Mouse (Mus musculus): ENCODE measurements at regions not wholly inside any gene's neighbourhood (a gene's known extent, or its start where the extent isn't known, plus 50 kb on each side); places are given as distances from the start of the nearest gene placed in this dataset.

- no peak for DNase-seq (ENCODE audit: low spot score in 2 of 2)
Observed at GRCm38 (mm10) chr6:120614526-120614925, 51.6 kb upstream of the Cecr2 start.

- no peak for DNase-seq (ENCODE audit: low spot score in 2 of 2)
Observed at GRCm38 (mm10) chr6:120612346-120612745, 53.8 kb upstream of the Cecr2 start.

- DNase-seq (ENCODE audit: low spot score in 2 of 2), result no peak
Observed at GRCm38 (mm10) chr6:120609858-120610257, 56.3 kb upstream of the Cecr2 start.

GRCm38 (mm10) chr6:120605471-120605870 is 60.7 kb upstream of the Cecr2 start:
- DNase-seq (ENCODE audit: low spot score in 2 of 2), result no peak

GRCm38 (mm10) chr6:120604020-120604958 is 61.9 kb upstream of the Cecr2 start:
- no peak for DNase-seq (ENCODE audit: low spot score in 2 of 2)

GRCm38 (mm10) chr6:120603454-120603853 is 62.7 kb upstream of the Cecr2 start:
- DNase-seq (ENCODE audit: low spot score in 2 of 2), result peak in 1 of 2 experiments; percentile 42

- no peak for DNase-seq (ENCODE audit: low spot score in 2 of 2)
Observed at GRCm38 (mm10) chr6:120600376-120600775, 65.8 kb upstream of the Cecr2 start.

- DNase-seq (ENCODE audit: low spot score in 2 of 2), result no peak
Observed at GRCm38 (mm10) chr6:120598471-120598870, 67.4 kb upstream of the Hdhd5 start.

GRCm38 (mm10) chr6:120597887-120598286 is 66.8 kb upstream of the Hdhd5 start:
- DNase-seq (ENCODE audit: low spot score in 2 of 2), result no peak

- DNase-seq (ENCODE audit: low spot score in 2 of 2), result no peak
Observed at GRCm38 (mm10) chr6:120596717-120597116, 65.6 kb upstream of the Hdhd5 start.

- DNase-seq (ENCODE audit: low spot score in 2 of 2), result no peak
Observed at GRCm38 (mm10) chr6:120594463-120594862, 63.3 kb upstream of the Hdhd5 start.

GRCm38 (mm10) chr6:120592705-120593104 is 61.6 kb upstream of the Hdhd5 start:
- peak in 1 of 2 experiments; percentile 21 for DNase-seq (ENCODE audit: low spot score in 2 of 2)

GRCm38 (mm10) chr6:120592031-120592681 is 61.0 kb upstream of the Hdhd5 start:
- DNase-seq (ENCODE audit: low spot score in 2 of 2), result peak; percentile 36 to 48

- DNase-seq (ENCODE audit: low spot score in 2 of 2), result peak in 1 of 2 experiments; percentile 46
Observed at GRCm38 (mm10) chr6:120590191-120590590, 59.1 kb upstream of the Hdhd5 start.

- DNase-seq (ENCODE audit: low spot score in 2 of 2), result no peak
Observed at GRCm38 (mm10) chr6:120588701-120589659, 57.9 kb upstream of the Hdhd5 start.

GRCm38 (mm10) chr6:120585941-120586280 is 54.8 kb upstream of the Hdhd5 start:
- DNase-seq (ENCODE audit: low spot score in 2 of 2), result no peak

- no peak for DNase-seq (ENCODE audit: low spot score in 2 of 2)
Observed at GRCm38 (mm10) chr6:120585118-120585940, 54.2 kb upstream of the Hdhd5 start.

- DNase-seq (ENCODE audit: low spot score in 2 of 2), result no peak
Observed at GRCm38 (mm10) chr6:120581748-120582147, 50.6 kb upstream of the Hdhd5 start.
